ENCODE assay signal across 14 mouse cellular contexts in genomic region chr8:66772653-66773052, GRCm38 (mm10).
DNase-seq lines count a peak whose midpoint lies in the region; ATAC-seq and TF ChIP-seq lines count a peak whose summit lies in the region.
"Had no signal": no experiment of that assay in that cellular context is flagged by ENCODE, and none has a peak within 500 bp of the region (broad histone marks: within the 10 kb centered on the region; RNA-seq: fewer than 3 reads in every experiment).

No protein-coding gene starts in this region.

- H3K27me3 ChIP-seq in kidney, postnatal 0 days (ENCODE audit: insufficient read depth, low read length), result no peaks in the 10 kb centered on the region
- no peaks in the 10 kb centered on the region for H3K27me3 ChIP-seq in kidney, embryonic 15.5 days
- no peaks in the 10 kb centered on the region for H3K27me3 ChIP-seq in embryonic facial prominence, embryonic 15.5 days
- H3K27me3 ChIP-seq in heart, embryonic 14.5 days (ENCODE audit: control insufficient read depth, insufficient read depth, low read length), result no peaks in the 10 kb centered on the region
- H3K27me3 ChIP-seq in liver, embryonic 12.5 days (replicated peaks), result no peaks in the 10 kb centered on the region
- H3K27me3 ChIP-seq: liver, embryonic 13.5 days had no signal

- H3K36me3 ChIP-seq in kidney, postnatal 0 days (ENCODE audit: insufficient read depth, low read length), result no peaks in the 10 kb centered on the region
- no peaks in the 10 kb centered on the region for H3K36me3 ChIP-seq in kidney, embryonic 15.5 days
- H3K36me3 ChIP-seq in embryonic facial prominence, embryonic 15.5 days, result no peaks in the 10 kb centered on the region
- H3K36me3 ChIP-seq in heart, embryonic 14.5 days (ENCODE audit: control insufficient read depth, insufficient read depth, low read length), result no peaks in the 10 kb centered on the region
- no peaks in the 10 kb centered on the region for H3K36me3 ChIP-seq in liver, embryonic 12.5 days
- H3K36me3 ChIP-seq: liver, embryonic 13.5 days had no signal

- TF ChIP-seq CTCF in kidney, postnatal 0 days (IDR thresholded peaks at IDR 0.05; ENCODE audit: low read depth), result no peak

- H3K4me2 ChIP-seq in kidney, postnatal 0 days (ENCODE audit: low read length), result no peak overlapping the region
- no peak overlapping the region for H3K4me2 ChIP-seq in kidney, embryonic 15.5 days
- no peak overlapping the region for H3K4me2 ChIP-seq in embryonic facial prominence, embryonic 15.5 days (replicated peaks)
- peak overlapping the region; percentile 26 for H3K4me2 ChIP-seq in heart, embryonic 14.5 days (ENCODE audit: low read length)
- H3K4me2 ChIP-seq in liver, embryonic 12.5 days, result no peak overlapping the region
- H3K4me2 ChIP-seq: liver, embryonic 13.5 days; midbrain, embryonic 11.5 days had no signal

- no peak for ATAC-seq in kidney, postnatal 0 days (replicated peaks; ENCODE audit: low FRiP score, low read depth)
- ATAC-seq in kidney, embryonic 15.5 days (replicated peaks; ENCODE audit: low FRiP score), result no peak
- ATAC-seq in embryonic facial prominence, embryonic 15.5 days (ENCODE audit: insufficient number of reproducible peaks, low FRiP score, low TSS enrichment, low read depth), result 0 out of 2 replicates have a peak, but pooled peaks have one; percentile 27
- ATAC-seq in heart, embryonic 14.5 days (ENCODE audit: insufficient number of reproducible peaks, insufficient read depth, low FRiP score, low read depth), result peak; percentile 77
- ATAC-seq in liver, embryonic 12.5 days, result no peak

- no peak overlapping the region for H3K9ac ChIP-seq in kidney, postnatal 0 days (ENCODE audit: low read depth, low read length)
- H3K9ac ChIP-seq in kidney, embryonic 15.5 days, result no peak overlapping the region
- no peak overlapping the region for H3K9ac ChIP-seq in embryonic facial prominence, embryonic 15.5 days
- H3K9ac ChIP-seq in heart, embryonic 14.5 days (ENCODE audit: low read length), result peak overlapping the region; percentile 32; the same call in 1 of the 2 replicates
- H3K9ac ChIP-seq in liver, embryonic 12.5 days, result no peak overlapping the region
- H3K9ac ChIP-seq: liver, embryonic 13.5 days had no signal

- 67% methylated on average over 4 of the region's 4 CpGs for WGBS in kidney, postnatal 0 days
- WGBS in kidney, embryonic 15.5 days, result 77% methylated on average over 4 of the region's 4 CpGs
- WGBS in embryonic facial prominence, embryonic 15.5 days, result 63% methylated on average over 4 of the region's 4 CpGs
- WGBS in heart, embryonic 14.5 days, result 20% methylated on average over 4 of the region's 4 CpGs
- 29% methylated on average over 4 of the region's 4 CpGs for WGBS in liver, embryonic 12.5 days (ENCODE audit: insufficient replicate concordance)

- no peaks in the 10 kb centered on the region for H3K4me1 ChIP-seq in kidney, postnatal 0 days (replicated peaks; ENCODE audit: insufficient read depth, low read length)
- no peaks in the 10 kb centered on the region for H3K4me1 ChIP-seq in kidney, embryonic 15.5 days
- H3K4me1 ChIP-seq in embryonic facial prominence, embryonic 15.5 days, result peaks cover 8% of the 10 kb centered on the region; the same call in 1 of the 2 replicates
- peaks cover 0 to 9% of the 10 kb centered on the region in 2 experiments; a peak in 3 of 4 replicates for H3K4me1 ChIP-seq in heart, embryonic 14.5 days (ENCODE audit: control insufficient read depth in 2 of 2, insufficient read depth in 2 of 2, low read length in 2 of 2)
- no peaks in the 10 kb centered on the region for H3K4me1 ChIP-seq in liver, embryonic 12.5 days
- H3K4me1 ChIP-seq: liver, embryonic 13.5 days had no signal

- no peak overlapping the region for H3K27ac ChIP-seq in kidney, postnatal 0 days
- H3K27ac ChIP-seq in kidney, embryonic 15.5 days, result no peak overlapping the region
- H3K27ac ChIP-seq in embryonic facial prominence, embryonic 15.5 days (replicated peaks), result no peak overlapping the region
- H3K27ac ChIP-seq in heart, embryonic 14.5 days (replicated peaks in 1 of 2; ENCODE audit: control insufficient read depth in 1 of 2, insufficient read depth in 1 of 2, low read depth in 2 of 2, low read length in 2 of 2), result peak overlapping the region; percentile 67 to 86
- no peak overlapping the region for H3K27ac ChIP-seq in liver, embryonic 12.5 days
- H3K27ac ChIP-seq: left cerebral cortex, adult 2 months; liver, embryonic 13.5 days had no signal

- DNase-seq in kidney, postnatal 0 days (ENCODE audit: low spot score), result peak; percentile 4
- DNase-seq in lung, postnatal 14 days, result peak; percentile 4
- no peak for DNase-seq in adrenal gland, postnatal 10 days
- DNase-seq in embryo, embryonic 9.5 days (ENCODE audit: extremely low spot score), result no peak
- DNase-seq: cerebellum, postnatal 25 days; kidney, adult 18-20 months; liver, embryonic 13.5 days had no signal

- no peaks in the 10 kb centered on the region for H3K9me3 ChIP-seq in kidney, postnatal 0 days (replicated peaks; ENCODE audit: low read length)
- H3K9me3 ChIP-seq in kidney, embryonic 15.5 days (replicated peaks), result no peaks in the 10 kb centered on the region
- no peaks in the 10 kb centered on the region for H3K9me3 ChIP-seq in embryonic facial prominence, embryonic 15.5 days (replicated peaks)
- no peaks in the 10 kb centered on the region for H3K9me3 ChIP-seq in heart, embryonic 14.5 days (ENCODE audit: control insufficient read depth, low read length)
- no peaks in the 10 kb centered on the region for H3K9me3 ChIP-seq in liver, embryonic 12.5 days (replicated peaks)
- H3K9me3 ChIP-seq: liver, embryonic 13.5 days had no signal

- no peak overlapping the region for H3K4me3 ChIP-seq in kidney, postnatal 0 days (replicated peaks; ENCODE audit: low read depth, low read length)
- no peak overlapping the region for H3K4me3 ChIP-seq in kidney, embryonic 15.5 days (replicated peaks)
- no peak overlapping the region for H3K4me3 ChIP-seq in embryonic facial prominence, embryonic 15.5 days (replicated peaks)
- no peak overlapping the region for H3K4me3 ChIP-seq in heart, embryonic 14.5 days (ENCODE audit: control insufficient read depth in 1 of 2, insufficient read depth in 1 of 2, low read depth in 1 of 2, low read length in 2 of 2)
- H3K4me3 ChIP-seq in liver, embryonic 12.5 days, result no peak overlapping the region
- H3K4me3 ChIP-seq: erythroblast, embryonic 14.5 days; left cerebral cortex, adult 2 months; liver, embryonic 13.5 days had no signal

Comparison
In these comparisons a context has a peak if more than half of its experiments do, and no peak if none do; other contexts are left out.
1. ATAC-seq: peak in embryonic facial prominence, embryonic 15.5 days (single experiment) and heart, embryonic 14.5 days (single experiment); none in kidney, postnatal 0 days (single experiment), kidney, embryonic 15.5 days (single experiment) and liver, embryonic 12.5 days (single experiment).
2. DNase-seq: peak in kidney, postnatal 0 days (single experiment) and lung, postnatal 14 days (single experiment); none in adrenal gland, postnatal 10 days (single experiment) and embryo, embryonic 9.5 days (single experiment).
3. H3K27ac ChIP-seq: peak in heart, embryonic 14.5 days (2 of 2); none in kidney, postnatal 0 days (single experiment), kidney, embryonic 15.5 days (single experiment), embryonic facial prominence, embryonic 15.5 days (single experiment) and liver, embryonic 12.5 days (single experiment).